Mouse (Mus musculus) retina, adult 2 months (tissue): ENCODE data around the gene Sephs1.
"Not testable (repeated sequence)": the region's sequence is repeated elsewhere in the genome, so short reads cannot be mapped to it uniquely, and the experiment has no call there.

ENCODE experiments used
- DNase-seq: peaks from one replicate; pipeline ENCODE4 v3.0.0-alpha.2; 2012; ENCODE audit warnings: low read depth, low spot score

Gene Sephs1

GRCm38 (mm10) chr2:4907120-4907519 lies 25.8 kb downstream of the Sephs1 start:
- DNase-seq = no peak

DNA sequence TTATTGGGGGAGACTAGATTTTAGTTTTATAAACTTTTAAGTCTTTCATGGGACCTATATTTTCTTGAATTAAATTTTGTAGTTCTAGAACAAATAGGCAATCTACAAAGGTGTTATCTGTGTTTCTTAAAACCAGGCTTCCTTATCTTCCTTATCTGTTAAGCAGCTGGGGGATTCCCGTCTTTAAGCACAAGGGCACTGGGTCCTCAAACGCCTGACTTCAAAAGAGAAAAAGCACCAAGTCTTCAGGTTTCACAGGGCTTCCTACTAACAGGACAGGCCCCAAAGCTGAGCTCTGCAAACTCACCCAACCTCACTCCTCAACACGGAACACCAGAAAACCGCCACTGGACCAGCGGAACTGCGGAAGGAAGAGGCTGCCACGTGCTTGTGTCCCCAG lies 26.6 kb downstream of the Sephs1 start:
- no peak for DNase-seq

DNA sequence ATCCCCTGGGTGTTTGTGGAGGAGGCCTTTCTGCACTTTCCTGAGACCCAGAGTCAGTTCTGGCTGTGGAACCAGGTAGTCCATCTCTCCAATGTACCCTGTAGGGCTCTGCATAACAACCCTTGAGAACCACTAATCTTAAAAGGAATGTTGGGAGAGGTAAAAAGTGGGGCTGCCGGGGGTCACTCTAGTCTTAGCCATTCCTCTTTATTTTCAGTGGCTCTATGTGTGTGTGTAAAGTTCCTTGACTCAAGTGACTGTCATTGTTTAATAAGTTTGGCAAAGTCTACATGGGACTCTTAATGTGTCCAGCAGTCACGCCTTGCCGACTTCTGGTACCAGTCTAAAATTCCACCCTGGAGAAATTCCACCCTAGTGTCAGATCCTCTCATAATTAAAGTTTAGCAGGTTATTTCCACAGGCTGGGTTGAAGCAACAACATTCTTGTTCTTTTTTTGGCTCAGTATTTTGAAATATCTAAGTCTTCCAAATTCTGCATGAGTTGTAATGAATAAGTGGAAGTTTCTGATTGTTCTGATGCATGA lies 27.5 kb downstream of the Sephs1 start:
- no peak for DNase-seq

DNA sequence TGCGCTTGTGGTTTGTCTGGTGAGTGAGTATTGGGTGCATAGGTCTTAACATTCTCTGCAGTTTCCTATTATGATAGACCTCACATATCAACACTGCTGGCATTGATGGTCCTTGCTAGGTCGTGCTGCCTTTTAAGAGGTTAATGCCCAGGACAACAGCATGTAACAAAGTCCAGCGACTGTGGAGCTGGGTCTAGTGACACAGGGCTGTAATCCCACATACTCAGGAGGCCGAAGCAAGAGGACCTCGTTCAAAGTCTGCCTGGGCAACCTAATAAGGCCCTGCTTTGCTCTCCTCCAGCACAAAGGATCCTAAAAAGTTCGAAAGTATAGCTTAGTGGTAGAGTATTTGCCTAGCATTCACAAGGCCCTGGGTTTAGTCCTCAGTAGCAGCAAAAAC lies 28.5 kb downstream of the Sephs1 start:
- no peak for DNase-seq

DNA sequence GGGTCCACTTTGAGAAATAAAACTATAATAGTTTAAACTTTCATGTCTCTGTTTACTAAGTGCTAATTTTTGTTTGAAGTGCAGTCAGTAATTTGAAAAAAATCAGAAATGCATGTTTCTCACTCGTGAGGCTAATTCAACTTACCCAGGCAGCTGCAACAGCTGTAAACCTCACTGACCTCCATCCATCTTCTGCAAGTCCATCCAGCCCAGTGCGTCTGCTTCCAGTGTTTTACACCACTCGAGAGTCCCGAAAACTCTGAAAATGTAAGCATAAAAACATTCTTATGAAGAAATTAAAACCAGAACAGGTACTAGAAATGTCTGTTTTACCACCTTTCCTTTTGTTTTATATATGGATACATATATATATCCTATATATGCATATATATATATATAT lies 29.2 kb downstream of the Sephs1 start:
- DNase-seq = no peak

GRCm38 (mm10) chr2:4913949-4914348 lies 32.6 kb downstream of the Sephs1 start:
- DNase-seq = no peak

- DNase-seq = peak; percentile 20
Measured at GRCm38 (mm10) chr2:4916037-4916436, 34.7 kb downstream of the Sephs1 start.

DNA sequence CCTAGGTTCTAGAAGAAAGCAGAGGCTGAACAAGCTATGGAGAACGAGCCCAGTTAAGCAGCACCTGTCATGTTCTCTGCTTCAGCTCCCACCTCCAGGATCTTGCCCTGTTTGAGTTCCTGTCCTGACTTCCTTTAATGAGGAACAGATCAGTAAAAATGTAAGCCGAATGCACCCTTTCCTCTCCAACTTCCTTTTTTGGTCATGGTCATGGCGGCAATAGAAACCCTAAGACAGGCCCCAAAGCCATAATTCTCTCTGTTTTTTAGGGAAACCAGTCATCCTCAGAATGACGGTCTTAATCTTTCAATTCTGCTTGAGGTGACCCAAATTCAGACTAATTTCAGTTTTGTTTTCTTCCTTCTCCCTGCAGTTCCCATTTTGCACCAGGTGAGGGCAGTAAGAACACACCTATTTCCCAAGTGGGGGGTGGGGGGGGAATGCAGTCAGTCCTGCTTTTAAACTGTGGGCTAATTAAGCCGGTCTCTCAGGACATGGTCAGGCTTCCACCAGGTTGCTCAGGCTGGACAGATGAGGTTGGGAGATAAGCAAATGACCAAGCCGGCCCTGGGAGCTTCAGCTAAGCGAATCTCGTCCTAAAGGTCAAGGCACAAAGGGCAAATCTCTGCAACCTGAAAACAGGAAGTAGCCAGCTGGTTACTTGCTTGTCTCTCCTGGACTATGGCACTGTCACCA lies 36.1 kb downstream of the Sephs1 start:
- DNase-seq = peak; percentile 59

GRCm38 (mm10) chr2:4918860-4919739 lies 37.7 kb downstream of the Sephs1 start, which contains the start of gene Phyh:
Gene Phyh (plus strand): TSS chr2:4919019.
- peak; percentile 70 for DNase-seq

DNA sequence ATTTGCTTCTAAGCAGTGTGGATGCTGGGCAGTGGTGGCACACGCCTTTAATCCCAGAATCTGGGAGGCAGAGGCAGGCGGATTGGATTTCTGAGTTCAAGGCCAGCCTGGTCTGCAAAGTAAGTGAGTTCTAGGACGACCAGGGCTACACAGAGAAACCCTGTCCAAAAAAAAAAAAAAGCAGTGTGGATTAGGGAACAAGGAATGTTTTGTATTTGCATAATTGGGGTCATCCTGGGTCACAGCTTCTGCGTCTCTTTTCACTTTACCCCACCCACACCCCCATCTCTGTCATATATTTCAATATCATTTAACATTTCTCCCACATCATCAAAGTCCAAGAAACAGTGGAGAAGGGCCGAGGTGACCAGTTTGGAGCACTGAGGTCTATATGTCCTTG lies 39.7 kb downstream of the Sephs1 start:
- no peak for DNase-seq

DNA sequence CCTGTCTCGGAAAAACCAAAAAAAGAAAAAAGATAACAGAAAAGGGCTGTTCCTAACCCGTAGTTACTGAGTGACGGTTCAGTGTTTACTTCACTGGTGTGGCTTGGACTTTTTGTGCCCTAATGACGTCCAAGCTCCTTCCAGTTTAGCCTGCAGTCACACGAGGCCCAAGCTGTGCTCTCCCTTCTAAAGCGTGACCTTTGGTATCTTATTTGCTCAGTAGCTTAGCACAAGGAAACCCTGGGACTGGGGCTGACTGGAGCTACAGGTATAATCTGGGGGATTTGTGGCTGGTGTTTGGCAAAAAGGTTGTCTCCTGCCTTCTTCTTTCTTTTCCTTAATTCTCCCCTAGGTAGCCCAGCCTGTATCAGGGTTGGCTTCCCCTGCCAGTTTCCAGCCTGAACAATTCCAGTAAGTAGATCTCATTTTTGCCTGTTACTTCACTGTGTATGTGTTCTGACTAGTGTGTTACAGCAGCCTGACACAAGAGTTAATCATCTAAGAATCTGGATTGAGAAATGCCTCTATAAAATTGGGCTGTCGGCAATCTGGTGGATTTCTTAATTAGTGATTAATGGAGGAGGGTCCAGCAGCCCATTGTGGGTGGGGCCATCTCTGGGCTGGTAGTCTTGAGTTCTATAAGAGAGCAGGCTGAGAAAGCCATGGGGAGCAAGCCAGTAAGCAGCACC lies 41.3 kb downstream of the Sephs1 start:
- DNase-seq = no peak

- no peak for DNase-seq
Measured at GRCm38 (mm10) chr2:4927391-4927790, 46.0 kb downstream of the Sephs1 start.

GRCm38 (mm10) chr2:4929230-4929629 lies 47.9 kb downstream of the Sephs1 start:
- no peak for DNase-seq

DNA sequence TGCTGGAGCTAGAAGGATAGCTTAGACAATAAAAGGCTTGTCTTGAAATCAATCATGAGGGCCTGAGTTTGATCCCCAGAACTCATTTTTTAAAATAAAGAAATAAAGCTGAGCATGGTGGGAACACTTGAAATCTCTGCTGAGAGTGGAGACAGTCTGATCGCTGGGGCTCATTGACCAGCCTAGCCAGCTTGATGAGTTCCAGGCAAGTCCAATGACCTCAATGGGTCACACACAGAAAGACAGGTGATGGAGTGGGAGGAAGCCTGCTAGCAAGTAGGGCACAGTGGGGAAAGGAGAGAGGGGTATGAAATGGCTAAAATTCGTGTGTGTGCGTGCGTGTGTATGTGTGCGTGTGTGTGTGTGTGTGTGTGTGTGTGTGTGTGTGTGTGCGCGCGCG lies 53.2 kb downstream of the Sephs1 start:
- DNase-seq = no peak

- no peak for DNase-seq
Measured at GRCm38 (mm10) chr2:4937931-4938330, 56.6 kb downstream of the Sephs1 start.

DNA sequence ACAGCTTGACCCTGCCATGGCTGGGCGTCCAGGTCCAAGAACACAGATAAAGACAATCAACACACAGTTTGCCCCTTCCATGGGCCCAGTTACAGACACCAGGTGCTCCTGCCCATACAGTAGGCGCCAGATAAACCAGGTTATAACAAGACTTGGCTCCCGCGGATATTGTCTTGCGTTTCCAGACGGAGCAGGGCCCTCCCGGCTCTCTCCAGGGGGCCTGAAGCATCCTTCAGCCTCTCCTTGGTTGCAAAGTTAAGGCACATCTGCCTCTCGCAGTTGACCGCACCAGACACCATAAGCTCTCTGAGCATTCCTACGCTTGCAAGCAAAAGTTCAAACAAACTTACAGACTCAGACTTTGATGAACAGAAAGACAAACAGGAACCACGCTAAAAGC lies 59.5 kb downstream of the Sephs1 start:
- DNase-seq = no peak

DNA sequence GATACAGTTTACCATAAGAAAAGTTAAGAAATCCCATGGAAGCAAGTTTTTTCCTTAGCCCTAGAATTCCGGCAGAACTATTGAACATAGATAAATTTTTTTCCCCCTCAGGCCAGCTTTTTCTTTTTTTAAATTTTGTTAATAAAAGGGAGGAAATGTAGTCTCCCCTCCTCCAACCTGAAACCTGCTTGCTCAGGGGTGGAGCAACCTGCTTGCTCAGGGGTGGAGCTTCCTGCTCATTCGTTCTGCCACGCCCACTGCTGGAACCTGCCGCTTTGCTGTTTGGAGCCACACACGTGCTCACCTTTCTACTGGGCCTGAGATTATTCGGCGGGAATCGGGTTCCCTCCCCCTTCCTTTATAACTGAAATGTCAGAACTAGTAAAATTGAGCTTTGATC lies 68.3 kb downstream of the Sephs1 start:
- DNase-seq = not testable (repeated sequence)

GRCm38 (mm10) chr2:4950986-4951385 lies 69.6 kb downstream of the Sephs1 start:
- DNase-seq = no peak

DNA sequence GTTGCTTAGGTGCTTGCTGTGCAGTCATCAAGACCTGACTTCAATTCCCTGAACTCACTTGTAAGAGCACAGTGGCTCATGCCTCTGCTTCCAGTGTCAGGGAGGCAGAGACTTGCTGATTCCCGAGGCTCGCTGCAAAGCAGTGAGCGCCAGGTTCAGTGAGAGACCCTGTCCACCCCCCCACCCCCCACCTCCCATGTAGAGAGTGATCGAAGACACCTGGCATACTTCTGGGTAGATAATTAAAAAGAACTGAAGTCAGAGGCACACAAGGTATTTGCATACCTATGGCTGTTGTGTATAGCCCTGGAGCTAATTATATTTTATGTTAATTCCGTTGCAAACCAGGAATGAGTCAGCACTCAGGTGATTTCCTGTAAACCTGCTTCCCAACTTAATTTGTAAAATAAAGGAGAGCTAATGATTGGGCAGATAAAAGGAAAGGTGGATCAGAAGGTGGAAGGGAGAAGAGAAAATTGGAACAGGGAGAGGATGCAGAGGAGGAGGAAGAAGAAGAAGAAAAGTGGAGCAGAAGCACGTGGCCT lies 72.9 kb downstream of the Sephs1 start:
- DNase-seq = no peak

GRCm38 (mm10) chr2:4958039-4958438 lies 76.7 kb downstream of the Sephs1 start:
- DNase-seq = no peak
